Mouse (Mus musculus): ENCODE measurements around the gene Glod5. TPM values are rescaled to one million over a fixed set of nuclear protein-coding genes. Genes with fewer than 3 reads are reported as not detected.

Glod5 gene
- not detected for polyA plus RNA-seq (2017; shearing (Covaris generic))

DNA sequence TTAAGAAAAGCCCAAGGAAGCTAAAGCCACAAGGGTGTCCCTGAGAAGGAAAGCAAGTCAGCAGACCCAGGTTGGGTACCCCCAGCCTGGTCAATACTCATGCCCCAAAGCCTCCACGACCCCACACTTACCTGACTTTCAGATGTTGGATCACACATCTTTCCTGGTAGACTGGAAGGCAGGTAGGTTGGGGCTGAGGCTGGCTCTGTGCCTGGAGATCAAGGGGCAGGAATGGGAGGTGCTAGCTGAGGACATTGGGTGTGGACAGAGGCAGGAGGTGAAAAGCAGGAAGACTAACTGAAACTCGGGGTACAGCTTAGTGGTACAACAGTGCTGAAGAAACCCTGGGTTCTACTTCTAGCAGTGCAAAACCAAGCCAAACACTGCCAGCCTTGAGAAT is at the start of gene Glod5:
Gene Glod5, minus strand, starts transcription at position 207 of the 400 bp plus-strand sequence.

DNA sequence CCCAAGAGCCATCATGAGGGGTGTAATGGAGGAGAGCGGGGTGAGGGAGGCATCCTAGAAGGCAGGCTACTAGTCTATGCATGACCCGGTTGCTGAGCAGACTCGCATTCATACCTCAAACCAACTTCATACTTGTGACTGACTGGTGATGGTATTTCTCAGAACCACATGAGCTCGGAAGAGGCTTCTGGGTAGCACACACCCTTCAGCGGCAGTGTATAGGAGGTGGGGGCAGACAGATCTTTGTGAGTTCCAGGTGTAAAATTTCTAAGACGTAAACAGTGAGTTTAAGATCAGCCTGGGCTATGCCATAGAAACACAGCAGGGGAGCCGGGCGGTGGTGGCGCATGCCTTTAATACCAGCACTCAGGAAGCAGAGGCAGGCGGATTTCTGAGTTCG is 40.4 kb downstream of the Glod5 start, which contains the start of gene Gata1:
Gene Gata1, minus strand, starts transcription at position 180 of the 400 bp plus-strand sequence.

Other genes with a start within 250 kb of the Glod5 start
- gene Gripap1, start 228.7 kb downstream of the Glod5 start, polyA plus RNA-seq (2017; shearing (Covaris generic)) = 120 TPM
- 1.6 TPM for gene Kcnd1, start 196.2 kb downstream of the Glod5 start, polyA plus RNA-seq (2017; shearing (Covaris generic))
- gene Otud5, start 177.1 kb downstream of the Glod5 start, polyA plus RNA-seq (2017; shearing (Covaris generic)) = 22.0 TPM
- gene Pim2, start 140.2 kb downstream of the Glod5 start, polyA plus RNA-seq (2017; shearing (Covaris generic)) = 85.7 TPM
- gene Slc35a2, start 134.5 kb downstream of the Glod5 start, polyA plus RNA-seq (2017; shearing (Covaris generic)) = 44.9 TPM
- 158 TPM for gene Pqbp1, start 119.2 kb downstream of the Glod5 start, polyA plus RNA-seq (2017; shearing (Covaris generic))
- gene Timm17b, start 119.1 kb downstream of the Glod5 start, polyA plus RNA-seq (2017; shearing (Covaris generic)) = 162 TPM
- not detected for gene Gm10491, start 110.7 kb downstream of the Glod5 start, polyA plus RNA-seq (2017; shearing (Covaris generic))
- gene Gm10490, start 109.0 kb downstream of the Glod5 start, polyA plus RNA-seq (2017; shearing (Covaris generic)) = not detected
- not detected for gene Pcsk1n, start 98.7 kb downstream of the Glod5 start, polyA plus RNA-seq (2017; shearing (Covaris generic))
- gene Eras, start 89.9 kb downstream of the Glod5 start, polyA plus RNA-seq (2017; shearing (Covaris generic)) = not detected
- gene Hdac6, start 70.6 kb downstream of the Glod5 start, polyA plus RNA-seq (2017; shearing (Covaris generic)) = 26.4 TPM
- 39.8 TPM for gene Gata1, start 40.4 kb downstream of the Glod5 start, polyA plus RNA-seq (2017; shearing (Covaris generic))
- 31.3 TPM for gene Suv39h1, start 56.3 kb upstream of the Glod5 start, polyA plus RNA-seq (2017; shearing (Covaris generic))
- 74.8 TPM for gene Was, start 72.0 kb upstream of the Glod5 start, polyA plus RNA-seq (2017; shearing (Covaris generic))
- 36.5 TPM for gene Wdr13, start 114.4 kb upstream of the Glod5 start, polyA plus RNA-seq (2017; shearing (Covaris generic))
- gene Rbm3, start 127.4 kb upstream of the Glod5 start, polyA plus RNA-seq (2017; shearing (Covaris generic)) = 601 TPM
- 17.2 TPM for gene Tbc1d25, start 157.7 kb upstream of the Glod5 start, polyA plus RNA-seq (2017; shearing (Covaris generic))
- 156 TPM for gene Ebp, start 175.0 kb upstream of the Glod5 start, polyA plus RNA-seq (2017; shearing (Covaris generic))
- gene Porcn, start 188.0 kb upstream of the Glod5 start, polyA plus RNA-seq (2017; shearing (Covaris generic)) = 0.16 TPM
- gene Ftsj1, start 233.9 kb upstream of the Glod5 start, polyA plus RNA-seq (2017; shearing (Covaris generic)) = 25.7 TPM

All from inflammation-experienced regulatory T-cells, adult 16 weeks (primary cell).